Mouse (Mus musculus): Measurements from ENCODE around the gene Mindy2. TPM values are rescaled to one million over a fixed set of nuclear protein-coding genes. Genes with fewer than 3 reads are reported as not detected.

Gene Mindy2
- polyA plus RNA-seq, 1 experiment from 2014 or later: 11.4 TPM

- H3K9me3 ChIP-seq (replicated peaks): no peaks in the 10 kb centered on the region
- H3K4me1 ChIP-seq: peaks cover 19% of the 10 kb centered on the region
- WGBS: under 1% methylated on average over 91 of the region's 103 CpGs
- ATAC-seq (replicated peaks; ENCODE audit: low FRiP score): peak; percentile 70
- peak overlapping the region; percentile 96 for H3K4me3 ChIP-seq (replicated peaks)
- no peaks in the 10 kb centered on the region for H3K27me3 ChIP-seq
- H3K36me3 ChIP-seq: no peaks in the 10 kb centered on the region
- H3K4me2 ChIP-seq: peak overlapping the region; percentile 74
- H3K27ac ChIP-seq: peak overlapping the region; percentile 99
- H3K9ac ChIP-seq: peak overlapping the region; percentile 98
Measured at GRCm38 (mm10) chr9:70679132-70680091, 22.4 kb upstream of the Mindy2 start.

- peak; percentile 99 for ATAC-seq (replicated peaks; ENCODE audit: low FRiP score)
- H3K27me3 ChIP-seq: no peaks in the 10 kb centered on the region
- H3K4me2 ChIP-seq: peak within 1 kb of the TSS; percentile 74
- peak within 1 kb of the TSS; percentile 98 for H3K9ac ChIP-seq
- no peaks in the 10 kb centered on the region for H3K36me3 ChIP-seq
- H3K27ac ChIP-seq: peak within 1 kb of the TSS; percentile 99
- WGBS: under 1% methylated on average over 39 of the region's 48 CpGs
- H3K4me3 ChIP-seq (replicated peaks): peak within 1 kb of the TSS; percentile 96
- peaks cover 19% of the 10 kb centered on the region for H3K4me1 ChIP-seq
- H3K9me3 ChIP-seq (replicated peaks): no peaks in the 10 kb centered on the region
Measured at GRCm38 (mm10) chr9:70678682-70679131, 21.7 kb upstream of the Mindy2 start, which contains the start of gene Adam10. Adam10 (plus strand) TSS chr9:70678997.

GRCm38 (mm10) chr9:70675961-70676360, 19.0 kb upstream of the Mindy2 start:
- no peak overlapping the region for H3K9ac ChIP-seq
- ATAC-seq (replicated peaks; ENCODE audit: low FRiP score): no peak
- H3K36me3 ChIP-seq: no peaks in the 10 kb centered on the region
- H3K27me3 ChIP-seq: no peaks in the 10 kb centered on the region
- H3K9me3 ChIP-seq (replicated peaks): no peaks in the 10 kb centered on the region
- WGBS: 94% methylated on average over 5 of the region's 5 CpGs
- H3K4me3 ChIP-seq (replicated peaks): no peak overlapping the region
- no peak overlapping the region for H3K4me2 ChIP-seq
- H3K4me1 ChIP-seq: peaks cover 10% of the 10 kb centered on the region
- no peak overlapping the region for H3K27ac ChIP-seq

GRCm38 (mm10) chr9:70675117-70675516, 18.1 kb upstream of the Mindy2 start:
- peaks cover 6% of the 10 kb centered on the region for H3K4me1 ChIP-seq
- H3K9ac ChIP-seq: no peak overlapping the region
- H3K4me3 ChIP-seq (replicated peaks): no peak overlapping the region
- H3K27ac ChIP-seq: no peak overlapping the region
- no peak overlapping the region for H3K4me2 ChIP-seq
- no peaks in the 10 kb centered on the region for H3K36me3 ChIP-seq
- H3K27me3 ChIP-seq: no peaks in the 10 kb centered on the region
- ATAC-seq (replicated peaks; ENCODE audit: low FRiP score): no peak
- no peaks in the 10 kb centered on the region for H3K9me3 ChIP-seq (replicated peaks)
- WGBS: 80% methylated on average over 4 of the region's 4 CpGs

GRCm38 (mm10) chr9:70673656-70674055, 16.7 kb upstream of the Mindy2 start:
- ATAC-seq (replicated peaks; ENCODE audit: low FRiP score): no peak

GRCm38 (mm10) chr9:70671772-70672579, 15.0 kb upstream of the Mindy2 start:
- Histone ChIP-seq H3K4me1 (peaks cover 3% of the 10 kb centered on the region; the same call in 1 of the 2 replicates), H3K27me3 (no peaks in the 10 kb centered on the region), H3K36me3 (no peaks in the 10 kb centered on the region), H3K27ac (no peak overlapping the region), H3K9me3 (replicated peaks) (0 out of 2 replicates have a peak, but pooled peaks cover 2% of the 10 kb centered on the region), H3K9ac (no peak overlapping the region), H3K4me2 (no peak overlapping the region), H3K4me3 (replicated peaks) (no peak overlapping the region)
- ATAC-seq (replicated peaks; ENCODE audit: low FRiP score): no peak
- WGBS: 49% methylated on average over 10 of the region's 10 CpGs

More at GRCm38 (mm10) chr9:70673656-70674055, 16.7 kb upstream of the Mindy2 start:
- Histone ChIP-seq H3K4me1 (peaks cover 3% of the 10 kb centered on the region; the same call in 1 of the 2 replicates), H3K36me3 (no peaks in the 10 kb centered on the region), H3K9ac (no peak overlapping the region), H3K4me3 (replicated peaks) (no peak overlapping the region), H3K4me2 (no peak overlapping the region), H3K27me3 (no peaks in the 10 kb centered on the region), H3K27ac (no peak overlapping the region), H3K9me3 (replicated peaks) (no peaks in the 10 kb centered on the region)
- WGBS: 75% methylated on average over 4 of the region's 4 CpGs

GRCm38 (mm10) chr9:70671278-70671677, 14.3 kb upstream of the Mindy2 start:
- H3K36me3 ChIP-seq: no peaks in the 10 kb centered on the region
- ATAC-seq (replicated peaks; ENCODE audit: low FRiP score): no peak
- H3K4me3 ChIP-seq (replicated peaks): no peak overlapping the region
- peaks cover 3% of the 10 kb centered on the region; the same call in 1 of the 2 replicates for H3K4me1 ChIP-seq
- 0 out of 2 replicates have a peak, but pooled peaks cover 2% of the 10 kb centered on the region for H3K9me3 ChIP-seq (replicated peaks)
- H3K9ac ChIP-seq: no peak overlapping the region
- H3K27ac ChIP-seq: no peak overlapping the region
- no peak overlapping the region for H3K4me2 ChIP-seq
- no peaks in the 10 kb centered on the region for H3K27me3 ChIP-seq
- WGBS: 65% methylated on average over 6 of the region's 6 CpGs

GRCm38 (mm10) chr9:70670381-70670780, 13.4 kb upstream of the Mindy2 start:
- Histone ChIP-seq H3K4me3 (replicated peaks) (no peak overlapping the region), H3K27ac (no peak overlapping the region), H3K4me2 (no peak overlapping the region), H3K4me1 (peaks cover 3% of the 10 kb centered on the region; the same call in 1 of the 2 replicates), H3K27me3 (no peaks in the 10 kb centered on the region), H3K9ac (no peak overlapping the region), H3K36me3 (no peaks in the 10 kb centered on the region), H3K9me3 (replicated peaks) (0 out of 2 replicates have a peak, but pooled peaks cover 2% of the 10 kb centered on the region)
- ATAC-seq (replicated peaks; ENCODE audit: low FRiP score): no peak
- WGBS: 80% methylated on average over 6 of the region's 6 CpGs

- Histone ChIP-seq H3K27ac (no peak overlapping the region), H3K27me3 (no peaks in the 10 kb centered on the region), H3K9me3 (replicated peaks) (0 out of 2 replicates have a peak, but pooled peaks cover 2% of the 10 kb centered on the region), H3K4me1 (peaks cover 3% of the 10 kb centered on the region; the same call in 1 of the 2 replicates), H3K36me3 (no peaks in the 10 kb centered on the region), H3K4me2 (no peak overlapping the region), H3K9ac (no peak overlapping the region), H3K4me3 (replicated peaks) (no peak overlapping the region)
- ATAC-seq (replicated peaks; ENCODE audit: low FRiP score): peak; percentile 60; the same call in 1 of the 2 replicates
- WGBS: 53% methylated on average over 2 of the region's 2 CpGs
Measured at GRCm38 (mm10) chr9:70669197-70669596, 12.2 kb upstream of the Mindy2 start.

- no peaks in the 10 kb centered on the region for H3K27me3 ChIP-seq
- H3K4me3 ChIP-seq (replicated peaks): no peak overlapping the region
- H3K27ac ChIP-seq: no peak overlapping the region
- peaks cover 3% of the 10 kb centered on the region; the same call in 1 of the 2 replicates for H3K4me1 ChIP-seq
- no peak overlapping the region for H3K9ac ChIP-seq
- ATAC-seq (replicated peaks; ENCODE audit: low FRiP score): no peak
- 0 out of 2 replicates have a peak, but pooled peaks cover 2% of the 10 kb centered on the region for H3K9me3 ChIP-seq (replicated peaks)
- H3K36me3 ChIP-seq: no peaks in the 10 kb centered on the region
- H3K4me2 ChIP-seq: no peak overlapping the region
Measured at GRCm38 (mm10) chr9:70668048-70668447, 11.1 kb upstream of the Mindy2 start.

- 67% methylated on average over 7 of the region's 7 CpGs for WGBS
Measured at GRCm38 (mm10) chr9:70666811-70667210, 9.8 kb upstream of the Mindy2 start.

More at GRCm38 (mm10) chr9:70666811-70667210, 9.8 kb upstream of the Mindy2 start:
- H3K27ac ChIP-seq: no peak overlapping the region
- H3K4me3 ChIP-seq (replicated peaks): no peak overlapping the region
- no peak overlapping the region for H3K9ac ChIP-seq
- no peaks in the 10 kb centered on the region for H3K36me3 ChIP-seq
- H3K4me1 ChIP-seq: no peaks in the 10 kb centered on the region
- H3K9me3 ChIP-seq (replicated peaks): 0 out of 2 replicates have a peak, but pooled peaks cover 2% of the 10 kb centered on the region
- no peaks in the 10 kb centered on the region for H3K27me3 ChIP-seq
- no peak overlapping the region for H3K4me2 ChIP-seq
- ATAC-seq (replicated peaks; ENCODE audit: low FRiP score): no peak

Data from kidney, embryonic 15.5 days (tissue).